Mouse (Mus musculus): ENCODE data around the gene Slc39a9. TPM values are rescaled to one million over a fixed set of nuclear protein-coding genes. Genes with fewer than 3 reads are reported as not detected.

Gene Slc39a9
- polyA plus RNA-seq, 1 experiment from 2014 or later: 14.9 TPM

GRCm38 (mm10) chr12:80598756-80599155 lies 44.9 kb upstream of the Slc39a9 start:
- WGBS: 41% methylated on average over 6 of the region's 6 CpGs

DNA sequence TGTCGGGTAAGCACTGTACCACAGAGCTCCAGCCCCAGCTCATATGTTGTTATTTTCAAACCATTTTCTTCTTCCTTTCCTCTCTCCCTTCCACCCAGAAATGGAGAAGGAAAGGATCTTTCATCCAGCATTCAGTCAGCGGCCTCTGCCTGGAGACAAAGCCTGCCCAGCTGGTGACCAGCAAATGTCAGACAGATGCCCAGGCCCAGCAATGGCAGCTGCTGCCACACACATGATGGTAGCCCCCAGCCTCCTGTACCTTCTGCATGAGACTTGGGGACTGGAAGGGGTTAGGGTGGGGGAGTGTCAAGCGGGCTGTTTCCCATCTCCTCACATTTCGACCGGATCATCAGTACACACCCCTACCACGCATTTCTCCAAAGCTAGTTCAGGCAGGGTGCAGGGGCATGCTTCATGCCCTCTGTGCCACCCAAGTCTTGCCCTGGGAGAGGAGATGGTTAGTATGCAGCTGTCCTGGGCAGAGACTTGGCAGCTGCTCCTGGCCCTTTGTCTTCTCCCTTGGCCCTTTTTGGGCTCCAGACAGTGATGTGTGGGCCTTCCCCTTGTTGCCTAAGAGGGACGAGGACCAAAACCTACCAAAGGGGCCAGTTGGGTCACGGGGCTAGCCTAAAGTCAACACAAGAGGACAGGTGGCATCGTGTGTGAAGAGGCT lies 42.0 kb upstream of the Slc39a9 start:
- no peak overlapping the region for H3K4me2 ChIP-seq (replicated peaks; ENCODE audit: low read depth, low read length)
- no peaks in the 10 kb centered on the region for H3K36me3 ChIP-seq (ENCODE audit: insufficient read depth, low read length)
- H3K27ac ChIP-seq (ENCODE audit: low read length): no peak overlapping the region
- H3K9ac ChIP-seq (replicated peaks; ENCODE audit: low read depth): no peak overlapping the region
- 85% methylated on average over 9 of the region's 9 CpGs for WGBS
- TF ChIP-seq EP300 (IDR thresholded peaks at IDR 0.05) (no peak), CTCF (IDR thresholded peaks at IDR 0.05) (no peak)
- no peaks in the 10 kb centered on the region for H3K9me3 ChIP-seq (ENCODE audit: low read length)
- peaks cover 14% of the 10 kb centered on the region for H3K4me1 ChIP-seq (ENCODE audit: insufficient read depth, low read depth, low read length)
- no peaks in the 10 kb centered on the region for H3K27me3 ChIP-seq (replicated peaks; ENCODE audit: insufficient read depth, low read length)
- no peak for ATAC-seq
- no peak overlapping the region for H3K4me3 ChIP-seq (ENCODE audit: low read depth, low read length)
- DNase-seq (ENCODE audit: low spot score): no peak

More at GRCm38 (mm10) chr12:80598756-80599155, 44.9 kb upstream of the Slc39a9 start:
- Histone ChIP-seq H3K4me3 (ENCODE audit: low read depth, low read length) (no peak overlapping the region), H3K9me3 (ENCODE audit: low read length) (no peaks in the 10 kb centered on the region), H3K9ac (replicated peaks; ENCODE audit: low read depth) (no peak overlapping the region), H3K27me3 (replicated peaks; ENCODE audit: insufficient read depth, low read length) (no peaks in the 10 kb centered on the region), H3K4me2 (replicated peaks; ENCODE audit: low read depth, low read length) (no peak overlapping the region), H3K36me3 (ENCODE audit: insufficient read depth, low read length) (no peaks in the 10 kb centered on the region), H3K27ac (ENCODE audit: low read length) (no peak overlapping the region), H3K4me1 (ENCODE audit: insufficient read depth, low read depth, low read length) (peaks cover 5% of the 10 kb centered on the region)
- ATAC-seq (peak; percentile 54), DNase-seq (ENCODE audit: low spot score) (peak; percentile 46)
- TF ChIP-seq EP300 (IDR thresholded peaks at IDR 0.05): no peak
- peak; percentile 44 for TF ChIP-seq CTCF (IDR thresholded peaks at IDR 0.05)

- no peaks in the 10 kb centered on the region for H3K36me3 ChIP-seq (ENCODE audit: insufficient read depth, low read length)
- no peak overlapping the region for H3K9ac ChIP-seq (replicated peaks; ENCODE audit: low read depth)
- H3K4me2 ChIP-seq (replicated peaks; ENCODE audit: low read depth, low read length): no peak overlapping the region
- H3K27me3 ChIP-seq (replicated peaks; ENCODE audit: insufficient read depth, low read length): no peaks in the 10 kb centered on the region
- no peaks in the 10 kb centered on the region for H3K9me3 ChIP-seq (ENCODE audit: low read length)
- no peak for TF ChIP-seq EP300 (IDR thresholded peaks at IDR 0.05)
- TF ChIP-seq CTCF (IDR thresholded peaks at IDR 0.05): no peak
- 95% methylated on average over 5 of the region's 5 CpGs for WGBS
- ATAC-seq (no peak), DNase-seq (ENCODE audit: low spot score) (no peak)
- peaks cover 14% of the 10 kb centered on the region for H3K4me1 ChIP-seq (ENCODE audit: insufficient read depth, low read depth, low read length)
- H3K27ac ChIP-seq (ENCODE audit: low read length): no peak overlapping the region
- no peak overlapping the region for H3K4me3 ChIP-seq (ENCODE audit: low read depth, low read length)
These were observed 41.3 kb upstream of the Slc39a9 start for GRCm38 (mm10) chr12:80602432-80602831.

DNA sequence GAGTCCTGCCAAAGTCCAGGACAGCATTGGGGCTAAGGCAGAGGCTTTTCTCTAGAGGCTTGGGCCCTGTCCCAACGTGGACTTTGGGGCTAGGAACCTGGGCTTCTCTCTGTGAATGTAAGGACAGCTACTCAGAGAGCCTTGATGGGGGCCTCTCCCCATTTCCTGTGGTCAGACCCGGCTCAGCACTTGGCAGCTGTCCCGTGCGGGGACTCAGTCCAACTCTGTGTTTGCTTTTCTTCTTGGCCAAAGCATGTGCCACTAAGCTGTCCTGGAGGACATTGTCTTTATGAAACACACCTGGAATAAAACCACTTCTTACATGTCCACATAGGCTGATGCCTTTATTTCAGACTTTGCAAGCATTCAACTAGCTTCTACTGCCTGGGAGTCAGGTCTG lies 40.1 kb upstream of the Slc39a9 start:
- H3K4me3 ChIP-seq (ENCODE audit: low read depth, low read length): no peak overlapping the region
- peaks cover 14% of the 10 kb centered on the region for H3K4me1 ChIP-seq (ENCODE audit: insufficient read depth, low read depth, low read length)
- peak; percentile 74 for ATAC-seq
- peak; percentile 73 for DNase-seq (ENCODE audit: low spot score)
- H3K4me2 ChIP-seq (replicated peaks; ENCODE audit: low read depth, low read length): no peak overlapping the region
- TF ChIP-seq CTCF (IDR thresholded peaks at IDR 0.05): no peak
- TF ChIP-seq EP300 (IDR thresholded peaks at IDR 0.05): no peak
- H3K36me3 ChIP-seq (ENCODE audit: insufficient read depth, low read length): no peaks in the 10 kb centered on the region
- no peaks in the 10 kb centered on the region for H3K27me3 ChIP-seq (replicated peaks; ENCODE audit: insufficient read depth, low read length)
- H3K9me3 ChIP-seq (ENCODE audit: low read length): no peaks in the 10 kb centered on the region
- H3K27ac ChIP-seq (ENCODE audit: low read length): peak overlapping the region; percentile 54
- 3% methylated on average over 4 of the region's 4 CpGs for WGBS
- no peak overlapping the region for H3K9ac ChIP-seq (replicated peaks; ENCODE audit: low read depth)

GRCm38 (mm10) chr12:80604218-80604617 lies 39.5 kb upstream of the Slc39a9 start:
- Histone ChIP-seq H3K27me3 (replicated peaks; ENCODE audit: insufficient read depth, low read length) (no peaks in the 10 kb centered on the region), H3K27ac (ENCODE audit: low read length) (0 out of 2 replicates have a peak overlapping the region, but pooled peaks have one; percentile 54), H3K36me3 (ENCODE audit: insufficient read depth, low read length) (no peaks in the 10 kb centered on the region), H3K4me2 (replicated peaks; ENCODE audit: low read depth, low read length) (no peak overlapping the region), H3K4me1 (ENCODE audit: insufficient read depth, low read depth, low read length) (peaks cover 14% of the 10 kb centered on the region), H3K9ac (replicated peaks; ENCODE audit: low read depth) (no peak overlapping the region), H3K9me3 (ENCODE audit: low read length) (no peaks in the 10 kb centered on the region), H3K4me3 (ENCODE audit: low read depth, low read length) (no peak overlapping the region)
- TF ChIP-seq CTCF (IDR thresholded peaks at IDR 0.05) (no peak), EP300 (IDR thresholded peaks at IDR 0.05) (no peak)
- ATAC-seq (no peak), DNase-seq (ENCODE audit: low spot score) (no peak)
- WGBS: 78% methylated on average over 2 of the region's 2 CpGs

- WGBS: 77% methylated on average over 1 of the region's 1 CpGs
- DNase-seq (ENCODE audit: low spot score) (no peak), ATAC-seq (no peak)
- Histone ChIP-seq H3K36me3 (ENCODE audit: insufficient read depth, low read length) (no peaks in the 10 kb centered on the region), H3K27ac (ENCODE audit: low read length) (no peak overlapping the region), H3K4me2 (replicated peaks; ENCODE audit: low read depth, low read length) (no peak overlapping the region), H3K4me1 (ENCODE audit: insufficient read depth, low read depth, low read length) (peaks cover 11% of the 10 kb centered on the region), H3K27me3 (replicated peaks; ENCODE audit: insufficient read depth, low read length) (no peaks in the 10 kb centered on the region), H3K9me3 (ENCODE audit: low read length) (no peaks in the 10 kb centered on the region), H3K9ac (replicated peaks; ENCODE audit: low read depth) (no peak overlapping the region), H3K4me3 (ENCODE audit: low read depth, low read length) (no peak overlapping the region)
- TF ChIP-seq CTCF (IDR thresholded peaks at IDR 0.05) (no peak), EP300 (IDR thresholded peaks at IDR 0.05) (no peak)
These were observed 35.1 kb upstream of the Slc39a9 start for GRCm38 (mm10) chr12:80608576-80608975.
